Mouse (Mus musculus): ENCODE data around the gene Lhfp.

DNA sequence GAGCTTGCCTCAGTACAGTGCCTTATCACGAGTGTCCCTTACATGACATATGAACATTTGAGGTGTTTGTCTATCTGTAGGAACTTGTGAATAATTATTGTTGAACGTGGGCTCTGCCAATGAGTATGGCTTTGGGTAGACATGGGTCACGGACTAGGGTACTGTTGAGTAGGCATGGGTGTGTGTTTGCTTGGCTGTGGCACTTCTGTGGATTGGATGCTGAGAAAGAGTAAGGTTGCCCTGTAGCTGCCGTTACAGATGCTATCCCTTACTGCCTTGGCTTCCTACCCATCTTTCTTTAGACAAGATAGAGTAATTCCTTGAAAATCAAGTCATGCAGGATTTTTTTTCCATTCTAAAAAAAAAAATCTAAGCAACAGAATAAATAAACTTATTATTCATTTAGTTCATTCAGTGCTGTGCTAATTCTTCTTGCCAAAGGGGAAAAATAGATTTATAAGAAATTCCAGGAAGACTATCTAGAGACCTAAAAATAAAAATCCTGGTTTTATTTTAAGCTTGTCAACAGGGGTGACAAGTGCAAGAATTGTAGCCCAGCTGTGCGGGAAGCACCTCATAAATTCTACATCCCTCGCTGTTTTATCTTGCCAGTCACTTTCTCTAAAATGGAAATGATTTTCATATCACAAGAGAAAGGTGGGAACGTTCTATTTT is 45.3 kb downstream of the Lhfp start:
- TF ChIP-seq CTCF (IDR thresholded peaks at IDR 0.05; ENCODE audit: low read depth, low read length) (no peak), POLR2A (IDR thresholded peaks at IDR 0.05; ENCODE audit: borderline replicate concordance, low read depth, low read length) (no peak)
